Mouse (Mus musculus) neutrophil, adult 83 days (primary cell): ENCODE results near the gene Tssk4. TPM values are rescaled to one million over a fixed set of nuclear protein-coding genes. Genes with fewer than 3 reads are reported as not detected.

Source experiments
- total RNA-seq, 2 experiments: library from RNA; stranded (reverse); gene quantifications; one replicate each; pipeline ENCODE4 v1.2.4; 2023

Gene Tssk4
- total RNA-seq, result 1 to 10 TPM; 2.0 to 3.4 TPM

DNA sequence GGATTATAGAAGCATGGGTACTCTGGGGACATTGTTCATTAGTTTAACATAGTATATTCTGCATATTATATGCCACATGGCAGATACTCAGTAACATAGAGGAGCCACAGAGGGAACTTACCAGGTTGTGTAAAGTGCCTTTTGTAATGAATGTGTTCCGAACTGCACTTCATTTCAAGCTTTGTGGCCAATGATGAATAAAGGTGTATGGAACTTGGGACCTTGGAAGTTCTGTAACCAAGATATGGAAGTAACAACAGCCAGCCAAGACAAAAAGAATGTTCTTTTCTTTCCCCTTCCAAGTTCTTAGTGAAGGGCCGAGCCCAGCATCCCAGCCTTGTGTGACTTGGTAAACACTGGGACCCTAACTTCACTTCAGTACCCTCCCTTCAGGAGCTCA lies at the start of gene Tssk4:
Tssk4 (plus strand) TSS at position 301 of the 400 bp plus-strand sequence.

DNA sequence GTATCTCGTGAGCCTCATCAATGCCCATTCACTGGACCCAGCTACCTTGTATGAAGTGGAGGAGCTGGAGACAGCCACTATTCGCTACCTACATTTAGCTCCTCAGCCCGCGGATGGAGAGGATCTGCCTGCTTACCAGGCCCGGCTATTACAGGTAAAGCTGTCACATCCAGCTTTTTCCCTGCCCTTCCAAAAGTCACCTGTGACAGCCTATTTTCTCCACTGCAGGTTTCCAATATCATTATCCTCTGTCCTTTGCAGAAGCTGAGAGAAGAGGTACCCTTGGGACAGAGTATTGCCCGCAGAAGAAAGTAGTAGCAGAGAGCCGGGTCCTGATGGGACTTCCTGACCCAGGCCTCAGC lies 46.7 kb upstream of the Tssk4 start, which contains the start of gene Irf9:
Irf9 (plus strand) TSS at position 301 of the 362 bp plus-strand sequence.

DNA sequence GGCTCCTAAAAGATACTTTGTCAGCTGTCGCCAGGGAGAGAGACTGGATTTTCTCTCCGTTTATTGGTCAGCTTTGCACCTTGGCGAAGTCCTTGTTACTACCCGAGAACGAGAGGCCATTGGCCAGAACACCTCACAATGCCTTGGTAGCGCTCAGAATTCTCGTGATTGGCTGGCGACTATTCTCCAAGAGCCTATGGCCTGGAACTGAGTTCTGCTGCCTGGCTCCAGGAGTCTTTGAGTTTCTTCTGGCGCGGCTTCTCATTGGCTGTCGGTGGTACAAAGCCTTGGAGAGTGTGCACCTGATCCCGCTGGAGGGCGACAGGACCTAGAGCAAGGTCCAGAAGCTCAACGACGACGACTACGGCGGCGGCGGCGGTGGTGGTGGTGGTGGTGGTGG lies 32.2 kb upstream of the Tssk4 start, which contains the start of gene Rec8:
Rec8 (plus strand) TSS at position 216 of the 400 bp plus-strand sequence.

DNA sequence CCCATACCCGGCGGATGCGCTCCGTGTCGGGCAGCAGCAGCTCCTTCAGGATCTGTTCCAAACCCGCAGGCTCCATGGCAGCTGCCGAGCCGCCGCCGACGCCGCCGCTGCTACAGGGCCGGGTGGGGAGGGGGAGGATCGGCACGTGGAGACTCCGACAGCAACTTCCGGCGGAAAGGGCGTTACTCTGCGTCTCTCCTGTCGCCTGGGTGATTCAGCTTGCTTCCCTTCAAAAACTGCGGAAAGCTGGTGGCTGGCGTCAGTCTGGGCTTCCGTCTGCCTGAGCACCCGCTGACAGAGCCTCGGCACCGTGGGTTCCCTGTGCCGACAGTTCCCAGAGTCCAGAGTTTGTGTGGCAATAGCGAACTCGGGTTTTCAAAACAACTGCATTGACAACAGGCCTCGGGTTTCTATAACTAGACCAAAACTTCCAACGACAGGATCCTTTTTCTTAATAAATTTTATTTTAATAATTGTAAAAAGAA lies 14.4 kb upstream of the Tssk4 start, which contains the start of gene Ipo4:
Ipo4 (minus strand) TSS at position 435 of the 485 bp plus-strand sequence.

DNA sequence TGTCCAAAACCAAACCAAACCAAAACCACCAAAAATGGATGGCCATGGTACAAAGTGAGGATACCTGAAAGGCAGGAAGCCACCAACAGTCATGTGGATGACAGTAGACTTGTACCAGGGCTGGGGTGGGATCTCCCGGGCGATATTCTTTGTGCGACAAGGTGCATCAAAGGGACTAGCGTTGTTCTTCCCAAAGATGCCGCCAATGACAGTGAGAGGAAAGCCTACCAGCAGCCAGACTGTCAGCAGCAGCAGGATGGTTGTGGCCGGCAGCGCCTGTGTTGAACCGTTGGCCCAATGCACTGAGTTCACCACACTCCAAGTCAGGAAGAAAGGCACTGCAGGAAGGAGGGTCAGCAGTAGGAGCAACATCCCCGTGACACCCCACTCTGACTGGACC lies 12.2 kb upstream of the Tssk4 start, which contains the start of gene Gm49378:
Gm49378 (minus strand) TSS at position 101 of the 400 bp plus-strand sequence.

DNA sequence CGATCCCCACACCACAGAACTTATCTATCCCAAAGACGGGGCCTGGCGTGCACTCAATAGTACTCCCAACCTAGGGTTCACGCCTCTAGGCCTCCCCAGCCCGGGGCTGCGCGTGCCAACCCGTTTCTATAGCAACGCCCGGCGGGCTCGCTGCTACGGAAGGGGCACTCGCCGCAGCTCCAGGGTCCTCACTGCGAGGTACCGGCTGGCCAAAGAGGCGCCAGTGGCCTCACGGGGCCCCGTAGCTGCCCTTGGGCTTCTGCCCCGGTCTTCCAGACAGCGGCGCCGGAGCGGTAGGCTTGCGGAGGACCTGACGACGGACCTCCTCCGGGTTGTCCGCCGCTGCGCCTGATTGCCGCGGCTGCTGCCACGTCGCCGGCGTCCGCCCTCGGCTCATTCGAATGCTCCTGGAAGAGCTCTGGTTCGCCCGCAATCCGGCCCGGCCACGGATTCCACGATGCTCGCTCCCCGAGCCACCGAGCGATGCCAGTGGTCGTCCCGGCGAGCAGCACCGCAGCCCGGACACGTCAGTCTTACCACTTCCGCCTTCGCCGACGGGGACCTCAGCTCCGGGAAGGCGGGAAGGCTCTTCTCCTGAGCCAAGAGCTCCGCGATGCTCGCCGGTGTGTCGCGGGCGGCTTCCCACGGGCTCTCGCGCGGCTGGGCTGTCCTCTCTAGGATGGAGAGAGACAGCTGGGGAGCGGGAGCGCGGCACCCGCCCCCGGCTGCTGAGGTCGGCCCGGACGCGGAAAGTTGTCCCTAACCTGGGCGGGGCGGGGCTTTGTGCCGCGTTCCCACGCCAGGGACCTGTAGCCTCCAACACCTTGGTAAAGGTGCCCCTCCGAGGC lies 6.7 kb upstream of the Tssk4 start, which contains the start of gene Tm9sf1:
Tm9sf1 (minus strand) TSS at position 747 of the 848 bp plus-strand sequence.

DNA sequence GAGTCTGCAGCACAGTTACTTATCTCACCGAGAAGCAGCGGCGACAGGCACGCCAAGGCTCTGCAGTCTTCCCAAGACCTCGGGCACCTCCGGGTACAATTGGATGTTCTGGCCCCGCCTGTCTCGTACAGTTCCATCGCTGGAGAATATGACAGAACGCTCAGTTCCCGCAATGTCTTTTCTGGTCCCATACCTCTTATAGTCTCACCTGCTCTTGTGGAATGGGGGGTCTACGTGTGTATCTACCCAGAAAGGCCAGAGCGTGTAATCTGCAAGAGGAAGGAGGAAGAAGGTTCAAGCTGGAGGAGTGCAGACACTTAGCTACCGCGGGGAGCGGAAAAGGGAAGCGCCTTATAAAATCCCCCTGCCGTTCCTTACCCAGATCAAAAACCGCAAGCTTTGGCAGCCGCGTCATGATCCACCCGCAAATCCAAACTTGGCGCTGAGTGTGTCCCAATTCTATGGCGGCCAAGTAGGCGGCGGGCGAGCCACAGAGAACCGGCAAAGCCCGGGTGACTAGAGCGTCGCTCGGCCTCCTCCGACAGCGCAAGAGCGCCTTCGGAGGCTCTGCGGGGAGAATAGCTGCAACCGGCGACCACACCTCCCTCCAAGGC lies 10.1 kb downstream of the Tssk4 start, which contains the start of gene Mdp1:
Mdp1 (minus strand) TSS at position 549 of the 614 bp plus-strand sequence.

DNA sequence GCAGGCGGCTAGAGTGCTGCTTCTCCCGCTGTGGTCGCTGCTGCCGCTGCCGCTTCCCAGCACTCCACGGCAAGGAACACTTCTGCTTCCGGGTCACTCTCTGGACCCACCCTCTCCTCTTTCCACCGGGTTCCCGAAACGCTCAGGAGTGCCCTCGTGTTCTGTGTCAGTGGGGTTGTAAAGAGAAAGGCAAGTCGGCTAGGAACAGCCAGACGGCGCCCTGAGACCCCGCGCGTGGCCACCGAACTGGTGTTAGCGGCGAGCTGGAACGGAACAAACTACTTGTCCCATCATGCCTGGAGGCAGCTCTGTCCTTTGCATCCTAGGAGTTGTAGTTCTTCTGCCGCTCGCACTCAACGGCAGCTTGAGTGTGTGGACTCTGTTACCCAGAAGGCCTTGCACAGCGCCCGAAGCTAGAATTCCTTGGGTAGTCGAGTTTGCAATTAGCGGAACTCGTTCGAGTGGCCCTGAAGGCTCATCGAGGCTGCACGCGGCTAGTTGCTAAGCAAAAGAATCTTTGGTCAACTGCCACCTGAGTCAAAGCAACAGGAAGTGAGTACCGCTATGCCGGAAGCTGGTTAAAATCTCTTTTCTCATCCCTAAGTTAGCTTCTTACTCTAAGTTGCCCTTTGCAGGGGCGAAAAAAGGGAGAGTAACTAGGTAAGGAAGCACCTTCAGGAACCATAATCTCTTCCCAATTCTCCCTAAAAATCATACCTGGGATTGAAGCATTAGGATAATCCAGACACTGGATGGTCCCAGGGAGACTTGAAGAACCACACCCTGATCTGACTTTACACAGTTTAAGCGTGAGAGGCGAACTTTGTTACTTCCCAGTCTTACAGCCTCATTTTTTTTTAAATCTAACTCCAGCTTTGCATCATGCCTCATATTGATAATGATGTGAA lies 22.1 kb downstream of the Tssk4 start, which contains the start of the genes Gmpr2 and Nedd8:
Gmpr2 (plus strand) TSS at position 109 of the 908 bp plus-strand sequence.
Nedd8 (minus strand) TSS at position 292 of the 908 bp plus-strand sequence.

DNA sequence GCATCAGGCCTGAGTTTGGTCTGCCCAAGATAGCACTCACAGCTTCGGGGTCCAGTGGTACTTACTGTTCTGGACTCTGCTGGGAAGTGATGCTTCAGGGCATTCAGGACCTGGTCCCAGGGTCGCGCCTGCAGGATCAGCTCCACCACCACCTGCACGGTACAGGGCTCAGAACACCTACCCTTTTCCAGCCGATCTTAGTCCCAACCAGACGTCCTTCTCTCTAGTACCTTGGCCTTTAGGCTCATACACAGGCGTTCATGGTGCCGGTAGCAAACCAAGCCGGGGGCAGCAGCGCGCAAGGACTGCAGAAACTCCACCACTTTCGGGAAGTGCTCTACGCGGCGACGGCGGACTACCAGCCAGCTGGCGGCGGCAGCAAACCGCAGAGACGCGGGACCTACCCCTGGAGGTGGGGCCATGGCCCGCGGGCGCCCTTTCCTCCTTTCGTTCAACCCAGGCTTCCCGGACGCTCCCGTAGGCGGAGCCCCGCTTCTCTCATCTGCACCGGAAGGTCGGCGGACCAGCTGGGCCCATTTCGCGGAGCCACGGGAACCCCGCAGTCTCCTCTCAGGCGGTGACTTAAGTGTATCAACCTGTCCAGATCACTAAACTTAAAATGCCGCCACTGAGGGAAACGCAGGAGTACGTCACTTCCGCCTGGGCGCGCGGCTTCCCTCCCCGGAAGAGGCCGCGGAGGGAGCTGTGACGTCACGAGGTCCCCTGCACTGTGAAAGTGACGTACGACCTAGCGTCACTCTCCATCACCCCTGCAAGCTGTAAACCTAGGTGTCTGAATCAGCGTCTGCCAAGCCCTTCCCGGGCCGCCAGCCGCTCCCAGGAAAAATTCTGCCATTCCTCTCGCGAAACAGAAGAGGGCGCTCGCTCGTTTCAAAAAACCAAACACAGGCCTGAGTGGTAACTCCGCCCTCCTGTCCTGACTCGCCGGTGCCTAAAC lies 31.5 kb downstream of the Tssk4 start, which contains the start of gene Tinf2:
Tinf2 (minus strand) TSS at position 661 of the 958 bp plus-strand sequence.

Other genes with a start within 250 kb of the Tssk4 start
- gene Dhrs4, start 171.4 kb upstream of the Tssk4 start, total RNA-seq, result 10 to 100 TPM; 14.0 to 26.8 TPM
- under 1 TPM; 0.11 to 0.35 TPM for gene Carmil3, start 159.5 kb upstream of the Tssk4 start, total RNA-seq
- gene Cpne6, start 139.7 kb upstream of the Tssk4 start, total RNA-seq, result not detected
- gene Nrl, start 125.2 kb upstream of the Tssk4 start, total RNA-seq, result not detected
- gene Pck2, start 109.9 kb upstream of the Tssk4 start, total RNA-seq, result 10 to 100 TPM; 28.8 to 36.8 TPM
- gene Dcaf11, start 90.2 kb upstream of the Tssk4 start, total RNA-seq, result 10 to 100 TPM; 48.3 to 50.3 TPM
- gene A730061H03Rik, start 89.8 kb upstream of the Tssk4 start, total RNA-seq, result 10 to 100 TPM in 1 of 2 experiments, 1 to 10 TPM in 1; 8.6 to 10.4 TPM
- gene Fitm1, start 74.6 kb upstream of the Tssk4 start, total RNA-seq, result not detected
- gene Psme1, start 72.1 kb upstream of the Tssk4 start, total RNA-seq, result 100 to 1,000 TPM; 144 to 155 TPM
- 1 to 10 TPM; 4.9 to 6.6 TPM for gene Emc9, start 64.9 kb upstream of the Tssk4 start, total RNA-seq
- 100 to 1,000 TPM; 191 to 193 TPM for gene Psme2, start 59.1 kb upstream of the Tssk4 start, total RNA-seq
- gene Rnf31, start 58.5 kb upstream of the Tssk4 start, total RNA-seq, result 10 to 100 TPM; 51.6 to 55.7 TPM
- gene Irf9, start 46.6 kb upstream of the Tssk4 start, total RNA-seq, result 10 to 100 TPM; 41.1 to 56.8 TPM
- gene Rec8, start 32.1 kb upstream of the Tssk4 start, total RNA-seq, result 1 to 10 TPM; 1.2 to 3.1 TPM
- gene Ipo4, start 14.2 kb upstream of the Tssk4 start, total RNA-seq, result 10 to 100 TPM; 12.2 to 12.4 TPM
- 1 to 10 TPM in 1 of 2 experiments, under 1 TPM in 1; 0.31 to 1.2 TPM for gene Gm49378, start 12.3 kb upstream of the Tssk4 start, total RNA-seq
- 10 to 100 TPM; 34.3 to 37.8 TPM for gene Tm9sf1, start 6.4 kb upstream of the Tssk4 start, total RNA-seq
- 10 to 100 TPM; 15.9 TPM for gene Mdp1, start 10.3 kb downstream of the Tssk4 start, total RNA-seq
- gene Gmpr2, start 21.8 kb downstream of the Tssk4 start, total RNA-seq, result 10 to 100 TPM; 14.6 to 15.9 TPM
- 100 to 1,000 TPM; 178 to 185 TPM for gene Nedd8, start 21.9 kb downstream of the Tssk4 start, total RNA-seq
- gene Tinf2, start 31.6 kb downstream of the Tssk4 start, total RNA-seq, result 10 to 100 TPM; 60.2 to 61.1 TPM
- 1 to 10 TPM; 1.3 to 2.2 TPM for gene Tgm1, start 63.7 kb downstream of the Tssk4 start, total RNA-seq
- gene Rabggta, start 72.1 kb downstream of the Tssk4 start, total RNA-seq, result 10 to 100 TPM; 21.0 to 23.4 TPM
- 10 to 100 TPM; 57.3 to 62.3 TPM for gene Dhrs1, start 95.5 kb downstream of the Tssk4 start, total RNA-seq
- 10 to 100 TPM; 14.8 to 20.7 TPM for gene Nop9, start 95.5 kb downstream of the Tssk4 start, total RNA-seq
- gene Cideb, start 108.3 kb downstream of the Tssk4 start, total RNA-seq, result under 1 TPM; 0.33 to 0.57 TPM
- gene Ltb4r2, start 111.2 kb downstream of the Tssk4 start, total RNA-seq, result under 1 TPM; 0.55 to 0.61 TPM
- gene Ltb4r1, start 115.8 kb downstream of the Tssk4 start, total RNA-seq, result 100 to 1,000 TPM; 205 to 213 TPM
- gene Adcy4, start 133.9 kb downstream of the Tssk4 start, total RNA-seq, result under 1 TPM; 0.29 to 0.77 TPM
- 10 to 100 TPM; 32.4 to 37.6 TPM for gene Ripk3, start 138.7 kb downstream of the Tssk4 start, total RNA-seq
- not detected for gene Nfatc4, start 173.0 kb downstream of the Tssk4 start, total RNA-seq
- gene Nynrin, start 203.8 kb downstream of the Tssk4 start, total RNA-seq, result 1 to 10 TPM; 2.9 to 4.2 TPM
- 1 to 10 TPM in 1 of 2 experiments, under 1 TPM in 1; 0.53 to 1.3 TPM for gene Cbln3, start 234.2 kb downstream of the Tssk4 start, total RNA-seq
- 10 to 100 TPM; 62.4 to 74.0 TPM for gene Khnyn, start 234.8 kb downstream of the Tssk4 start, total RNA-seq